Mouse (Mus musculus): ENCODE data around the gene Gja5.

- no peak for TF ChIP-seq CTCF (IDR thresholded peaks at IDR 0.05; ENCODE audit: extremely low read depth, insufficient read depth, insufficient read length, insufficient replicate concordance)
- no peak for TF ChIP-seq POLR2A (IDR thresholded peaks at IDR 0.05; ENCODE audit: low read depth, low read length)
Observed at GRCm38 (mm10) chr3:96937606-96938005, 33.1 kb downstream of the Gja5 start.
